Mouse (Mus musculus) bone marrow macrophage, adult 2 months (primary cell): Measurements from ENCODE around the gene Rasgrp1.

Source experiments
- CTCF ChIP-seq: IDR thresholded peaks from 2 replicates; pipeline ENCODE4 v1.5.1; 2012; ENCODE audit warnings: low read depth, mild to moderate bottlenecking, low read length, moderate library complexity
- POLR2A ChIP-seq: IDR thresholded peaks from 2 replicates; pipeline ENCODE4 v1.6.1; 2012; ENCODE audit warnings: mild to moderate bottlenecking, low read depth, low read length, borderline replicate concordance

DNA sequence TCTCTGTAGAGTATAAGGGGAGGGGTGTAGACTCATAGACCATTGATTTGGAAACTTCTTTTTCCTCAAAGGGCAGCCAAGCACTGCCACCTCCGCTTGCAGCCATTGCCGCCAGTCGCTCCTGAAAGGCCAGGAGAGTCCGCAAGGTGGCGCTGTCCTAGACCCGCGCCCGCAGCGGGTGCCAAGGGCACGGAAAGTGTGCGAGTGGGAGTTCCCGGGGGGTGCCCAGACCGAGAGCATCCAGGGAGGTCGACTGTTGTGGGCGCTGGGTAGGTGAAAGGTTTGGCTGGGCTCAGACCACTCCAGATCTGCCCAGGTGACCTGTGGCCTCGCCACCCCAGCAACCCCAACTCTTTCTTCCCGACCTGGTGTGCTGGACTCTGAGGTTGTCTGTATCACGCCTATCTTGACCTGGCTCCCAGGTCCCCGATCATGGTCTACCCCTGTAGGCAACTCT, 683 bp downstream of the Rasgrp1 start:
- TF ChIP-seq CTCF (peak; percentile 95), POLR2A (no peak)
